Mouse (Mus musculus) kidney, embryonic 16.5 days (tissue): ENCODE results near the gene Tgfb2. TPM values are rescaled to one million over a fixed set of nuclear protein-coding genes. Genes with fewer than 3 reads are reported as not detected.

Source experiments
- ATAC-seq: fragments of 200-750 bp; cut with Nextera tagmentation; 2 replicates; pipeline ENCODE4 v1.8.0; 2017; ENCODE audit warnings: moderate TSS enrichment; ENCODE audit not compliant: low FRiP score, low TSS enrichment
- H3K27ac ChIP-seq: fragments of 300-500 bp; sonication (generic); 2 replicates; pipeline ENCODE4 v1.5.1; 2014; ENCODE audit warnings: low read length
- H3K27me3 ChIP-seq: fragments of 300-500 bp; sonication (generic); 2 replicates; pipeline ENCODE4 v1.6.1; 2014; ENCODE audit warnings: low read length, control low read depth, mixed read lengths; ENCODE audit not compliant: insufficient read depth
- H3K36me3 ChIP-seq: fragments of 300-500 bp; sonication (generic); 2 replicates; pipeline ENCODE4 v1.6.1; 2014; ENCODE audit warnings: low read length, control low read depth, mixed read lengths; ENCODE audit not compliant: insufficient read depth
- H3K4me1 ChIP-seq: fragments of 300-500 bp; sonication (generic); 2 replicates; pipeline ENCODE4 v1.6.1; 2014; ENCODE audit warnings: low read length, control low read depth, mixed read lengths; ENCODE audit not compliant: insufficient read depth
- H3K4me2 ChIP-seq: fragments of 300-500 bp; sonication (generic); replicated peaks from 2 replicates; pipeline ENCODE4 v1.6.1; 2014; ENCODE audit warnings: low read depth, low read length
- H3K4me3 ChIP-seq: fragments of 300-500 bp; sonication (generic); 2 replicates; pipeline ENCODE4 v1.5.1; 2014; ENCODE audit warnings: mild to moderate bottlenecking, low read length
- H3K9ac ChIP-seq: fragments of 300-500 bp; sonication (generic); replicated peaks from 2 replicates; pipeline ENCODE4 v1.6.1; 2014; ENCODE audit warnings: low read length
- H3K9me3 ChIP-seq: fragments of 300-500 bp; sonication (generic); 2 replicates; pipeline ENCODE4 v1.6.1; 2016; ENCODE audit warnings: low read length, control low read depth
- WGBS: fragments of 180-500 bp; shearing (Covaris S2); extraction: QIAGEN DNeasy Blood & Tissue Kit; methylation state at CpG from one replicate; pipeline ENCODE4 v1.1.7; 2014; 5-methylcytosine and 5-hydroxymethylcytosine counted together
- polyA plus RNA-seq: library from polyadenylated mRNA; unstranded; fragments of >200 nt; fragmentation: Nextera tagmentation; extraction: Ambion mirVana; gene quantifications from 2 replicates; pipeline ENCODE4 v1.2.1, GENCODE M21; 2015

Tgfb2 gene
- polyA plus RNA-seq, 1 experiment from 2014 or later = 20.6 TPM

GRCm38 (mm10) chr1:186658783-186659182 lies 47.0 kb downstream of the Tgfb2 start:
- Histone ChIP-seq H3K9me3 (no peaks in the 10 kb centered on the region), H3K36me3 (no peaks in the 10 kb centered on the region), H3K4me2 (no peak overlapping the region), H3K27me3 (no peaks in the 10 kb centered on the region), H3K27ac (no peak overlapping the region), H3K9ac (no peak overlapping the region), H3K4me1 (no peaks in the 10 kb centered on the region), H3K4me3 (no peak overlapping the region)
- ATAC-seq = no peak
- 54% methylated on average over 11 of the region's 11 CpGs for WGBS

- no peaks in the 10 kb centered on the region for H3K9me3 ChIP-seq
Observed at GRCm38 (mm10) chr1:186657559-186658219, 48.1 kb downstream of the Tgfb2 start.

GRCm38 (mm10) chr1:186656732-186657329 lies 49.0 kb downstream of the Tgfb2 start:
- H3K9me3 ChIP-seq = no peaks in the 10 kb centered on the region
- H3K4me2 ChIP-seq = no peak overlapping the region
- H3K27ac ChIP-seq = no peak overlapping the region
- no peak overlapping the region for H3K4me3 ChIP-seq
- WGBS = 82% methylated on average over 5 of the region's 5 CpGs
- no peaks in the 10 kb centered on the region for H3K36me3 ChIP-seq
- no peak for ATAC-seq
- peaks cover 15% of the 10 kb centered on the region; the same call in 1 of the 2 replicates for H3K4me1 ChIP-seq
- H3K27me3 ChIP-seq = no peaks in the 10 kb centered on the region
- no peak overlapping the region for H3K9ac ChIP-seq

More at GRCm38 (mm10) chr1:186657559-186658219, 48.1 kb downstream of the Tgfb2 start:
- Histone ChIP-seq H3K9ac (no peak overlapping the region), H3K27me3 (no peaks in the 10 kb centered on the region), H3K4me3 (no peak overlapping the region), H3K36me3 (no peaks in the 10 kb centered on the region), H3K4me1 (peaks cover 9% of the 10 kb centered on the region; the same call in 1 of the 2 replicates), H3K27ac (no peak overlapping the region), H3K4me2 (no peak overlapping the region)
- 91% methylated on average over 16 of the region's 16 CpGs for WGBS
- ATAC-seq = no peak

- Histone ChIP-seq H3K36me3 (no peaks in the 10 kb centered on the region), H3K9me3 (no peaks in the 10 kb centered on the region), H3K4me2 (no peak overlapping the region), H3K27ac (no peak overlapping the region), H3K4me3 (no peak overlapping the region), H3K9ac (no peak overlapping the region), H3K4me1 (peaks cover 15% of the 10 kb centered on the region; the same call in 1 of the 2 replicates), H3K27me3 (no peaks in the 10 kb centered on the region)
- WGBS = 26% methylated on average over 1 of the region's 1 CpGs
- ATAC-seq = no peak
Observed at GRCm38 (mm10) chr1:186656201-186656600, 49.6 kb downstream of the Tgfb2 start.

- no peak overlapping the region for H3K9ac ChIP-seq
- H3K4me3 ChIP-seq = no peak overlapping the region
- no peak overlapping the region for H3K27ac ChIP-seq
- no peaks in the 10 kb centered on the region for H3K36me3 ChIP-seq
- 87% methylated on average over 4 of the region's 4 CpGs for WGBS
- no peak overlapping the region for H3K4me2 ChIP-seq
- H3K9me3 ChIP-seq = no peaks in the 10 kb centered on the region
- ATAC-seq = no peak
- peaks cover 15% of the 10 kb centered on the region; the same call in 1 of the 2 replicates for H3K4me1 ChIP-seq
- H3K27me3 ChIP-seq = no peaks in the 10 kb centered on the region
Observed at GRCm38 (mm10) chr1:186655096-186655495, 50.7 kb downstream of the Tgfb2 start.

GRCm38 (mm10) chr1:186652208-186652607 lies 53.6 kb downstream of the Tgfb2 start:
- no peak overlapping the region for H3K27ac ChIP-seq
- WGBS = 39% methylated on average over 8 of the region's 8 CpGs
- H3K4me2 ChIP-seq = no peak overlapping the region

GRCm38 (mm10) chr1:186650011-186650410 lies 55.8 kb downstream of the Tgfb2 start:
- no peak overlapping the region for H3K4me2 ChIP-seq
- no peaks in the 10 kb centered on the region for H3K27me3 ChIP-seq
- ATAC-seq = no peak
- H3K9ac ChIP-seq = no peak overlapping the region
- no peak overlapping the region for H3K27ac ChIP-seq
- WGBS = 79% methylated on average over 4 of the region's 4 CpGs
- H3K4me3 ChIP-seq = no peak overlapping the region
- H3K36me3 ChIP-seq = peaks cover 7% of the 10 kb centered on the region; the same call in 1 of the 2 replicates
- peaks cover 15% of the 10 kb centered on the region; the same call in 1 of the 2 replicates for H3K4me1 ChIP-seq
- peaks cover 5% of the 10 kb centered on the region; the same call in 1 of the 2 replicates for H3K9me3 ChIP-seq

More at GRCm38 (mm10) chr1:186652208-186652607, 53.6 kb downstream of the Tgfb2 start:
- Histone ChIP-seq H3K27me3 (no peaks in the 10 kb centered on the region), H3K9ac (no peak overlapping the region), H3K4me3 (no peak overlapping the region), H3K9me3 (peaks cover 5% of the 10 kb centered on the region; the same call in 1 of the 2 replicates), H3K4me1 (peaks cover 15% of the 10 kb centered on the region; the same call in 1 of the 2 replicates), H3K36me3 (peaks cover 7% of the 10 kb centered on the region; the same call in 1 of the 2 replicates)
- no peak for ATAC-seq

GRCm38 (mm10) chr1:186637304-186638213 lies 68.2 kb downstream of the Tgfb2 start:
- Histone ChIP-seq H3K36me3 (no peaks in the 10 kb centered on the region), H3K4me2 (no peak overlapping the region), H3K27me3 (no peaks in the 10 kb centered on the region), H3K4me1 (peaks cover 7% of the 10 kb centered on the region; the same call in 1 of the 2 replicates), H3K9me3 (no peaks in the 10 kb centered on the region), H3K27ac (no peak overlapping the region), H3K9ac (no peak overlapping the region), H3K4me3 (no peak overlapping the region)
- WGBS = 50% methylated on average over 12 of the region's 12 CpGs
- no peak for ATAC-seq

- ATAC-seq = no peak
- H3K27ac ChIP-seq = no peak overlapping the region
- H3K9me3 ChIP-seq = no peaks in the 10 kb centered on the region
- H3K27me3 ChIP-seq = no peaks in the 10 kb centered on the region
- peaks cover 7% of the 10 kb centered on the region; the same call in 1 of the 2 replicates for H3K4me1 ChIP-seq
- no peak overlapping the region for H3K9ac ChIP-seq
- no peak overlapping the region for H3K4me3 ChIP-seq
- H3K4me2 ChIP-seq = no peak overlapping the region
- WGBS = 83% methylated on average over 7 of the region's 7 CpGs
- no peaks in the 10 kb centered on the region for H3K36me3 ChIP-seq
Observed at GRCm38 (mm10) chr1:186635045-186635444, 70.7 kb downstream of the Tgfb2 start.
